Mouse (Mus musculus) layer of hippocampus, adult 2 months (tissue): ENCODE measurements around the gene Gmds. TPM values are rescaled to one million over a fixed set of nuclear protein-coding genes. Genes with fewer than 3 reads are reported as not detected.

ENCODE experiments used
- DNase-seq, 2 experiments: peaks; one replicate each; pipeline ENCODE4 v3.0.0; 2022; ENCODE audit warnings: low spot score in 2 of 2
- H3K27ac ChIP-seq: fragments of 200-600 bp; 2 replicates; pipeline ENCODE4 v1.8.1; 2022
- H3K4me3 ChIP-seq: fragments of 200-600 bp; 2 replicates; pipeline ENCODE4 v1.8.1; 2022; ENCODE audit warnings: mild to moderate bottlenecking
- CTCF ChIP-seq: fragments of 200-600 bp; conservative IDR thresholded peaks from 2 replicates; pipeline ENCODE4 v1.8.1; 2022; ENCODE audit warnings: antibody characterized with exemption, mild to moderate bottlenecking, moderate library complexity
- total RNA-seq, 2 experiments: library from RNA; stranded (reverse); gene quantifications; 2 replicates each; pipeline ENCODE4 v1.2.3; 2021

The Gmds gene
- total RNA-seq, 2 experiments from 2014 or later = 13.2 to 13.9 TPM

GRCm38 (mm10) chr13:31971040-31971501 lies 367.5 kb downstream of the Gmds start:
- DNase-seq = no peak
- no peak for TF ChIP-seq CTCF
- no peak overlapping the region for H3K27ac ChIP-seq
- H3K4me3 ChIP-seq = no peak overlapping the region

DNA sequence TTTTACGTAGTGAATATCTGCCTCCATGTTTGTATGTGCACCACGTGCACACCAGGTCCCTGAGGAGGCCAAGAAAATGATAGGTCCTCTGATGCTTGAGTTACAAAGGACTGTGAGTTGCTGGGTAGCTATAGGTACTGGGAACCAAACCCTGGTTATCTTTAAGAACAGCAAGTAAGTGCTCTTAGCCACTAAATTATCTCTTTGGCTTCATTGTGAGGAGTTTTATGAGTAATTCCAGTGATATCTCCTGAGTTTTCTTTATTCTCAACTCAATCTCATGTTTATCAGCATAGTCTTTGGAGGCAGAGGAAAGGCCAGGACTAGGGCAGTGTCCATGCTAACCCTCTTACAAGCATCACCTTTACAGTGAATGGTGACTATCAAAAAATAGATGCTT lies 370.3 kb downstream of the Gmds start:
- DNase-seq = no peak
- Histone ChIP-seq H3K27ac (no peak overlapping the region), H3K4me3 (no peak overlapping the region)
- no peak for TF ChIP-seq CTCF

GRCm38 (mm10) chr13:31966931-31967532 lies 371.5 kb downstream of the Gmds start:
- no peak overlapping the region for H3K4me3 ChIP-seq
- no peak overlapping the region for H3K27ac ChIP-seq
- no peak for TF ChIP-seq CTCF
- no peak for DNase-seq

GRCm38 (mm10) chr13:31960514-31960913 lies 378.0 kb downstream of the Gmds start:
- DNase-seq = no peak
- no peak for TF ChIP-seq CTCF

GRCm38 (mm10) chr13:31958346-31959335 lies 379.9 kb downstream of the Gmds start:
- no peak for TF ChIP-seq CTCF
- DNase-seq = no peak
- Histone ChIP-seq H3K27ac (peak overlapping the region; percentile 58), H3K4me3 (no peak overlapping the region)

More at GRCm38 (mm10) chr13:31960514-31960913, 378.0 kb downstream of the Gmds start:
- Histone ChIP-seq H3K4me3 (no peak overlapping the region), H3K27ac (no peak overlapping the region)

- DNase-seq = peak in 1 of 2 experiments; percentile 20
Measured at GRCm38 (mm10) chr13:31956584-31956983, 382.0 kb downstream of the Gmds start.

DNA sequence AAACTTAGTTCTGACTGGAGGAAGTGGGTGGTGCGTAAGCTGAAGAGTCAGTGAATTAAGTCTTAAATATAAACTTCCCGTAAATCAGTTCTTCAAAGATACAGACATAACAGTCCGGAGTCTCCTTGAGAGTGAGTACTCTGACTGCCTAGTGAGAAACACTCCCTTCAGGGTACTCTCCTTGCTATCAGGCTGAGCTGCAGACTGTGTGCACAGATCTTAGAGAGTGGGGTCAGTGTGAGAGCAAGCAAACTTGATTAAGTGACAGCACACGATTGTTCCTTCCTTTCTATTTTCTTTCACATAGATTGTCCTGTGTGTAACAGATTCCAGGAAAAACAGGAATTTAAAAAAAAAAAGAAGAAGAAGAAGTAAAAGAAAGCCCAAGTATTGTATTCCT lies 382.4 kb downstream of the Gmds start:
- H3K4me3 ChIP-seq = no peak overlapping the region
- TF ChIP-seq CTCF = no peak
- DNase-seq = no peak
- peak overlapping the region; percentile 51 for H3K27ac ChIP-seq

More at GRCm38 (mm10) chr13:31956584-31956983, 382.0 kb downstream of the Gmds start:
- Histone ChIP-seq H3K27ac (no peak overlapping the region), H3K4me3 (no peak overlapping the region)
- TF ChIP-seq CTCF = peak; percentile 81

DNA sequence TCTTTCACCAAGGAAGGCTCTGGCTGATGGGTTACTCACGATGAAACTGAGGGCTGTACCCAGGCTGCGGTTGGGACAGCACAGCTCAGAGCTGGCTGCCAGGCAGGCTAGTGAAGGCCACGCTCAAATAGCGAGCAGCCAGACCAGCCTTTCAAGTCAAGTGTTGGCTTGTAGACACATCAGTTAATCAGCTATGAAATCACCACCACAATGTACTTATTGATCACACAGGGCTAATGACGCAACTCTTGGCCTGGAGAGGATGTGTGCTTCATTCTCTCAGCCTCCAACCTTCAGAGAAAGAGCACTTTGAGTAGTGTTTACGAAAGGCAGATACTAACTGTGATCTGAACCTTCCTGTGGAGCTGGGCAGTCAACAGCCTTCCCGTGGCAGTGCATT lies 383.4 kb downstream of the Gmds start:
- H3K27ac ChIP-seq = peak overlapping the region; percentile 36; the same call in 1 of the 2 replicates
- no peak for DNase-seq
- H3K4me3 ChIP-seq = no peak overlapping the region
- no peak for TF ChIP-seq CTCF

GRCm38 (mm10) chr13:31944676-31945210 lies 393.8 kb downstream of the Gmds start:
- no peak for TF ChIP-seq CTCF

GRCm38 (mm10) chr13:31943482-31944275 lies 394.9 kb downstream of the Gmds start:
- H3K4me3 ChIP-seq = no peak overlapping the region
- DNase-seq = no peak
- no peak for TF ChIP-seq CTCF
- H3K27ac ChIP-seq = no peak overlapping the region

More at GRCm38 (mm10) chr13:31944676-31945210, 393.8 kb downstream of the Gmds start:
- Histone ChIP-seq H3K27ac (no peak overlapping the region), H3K4me3 (no peak overlapping the region)
- no peak for DNase-seq

DNA sequence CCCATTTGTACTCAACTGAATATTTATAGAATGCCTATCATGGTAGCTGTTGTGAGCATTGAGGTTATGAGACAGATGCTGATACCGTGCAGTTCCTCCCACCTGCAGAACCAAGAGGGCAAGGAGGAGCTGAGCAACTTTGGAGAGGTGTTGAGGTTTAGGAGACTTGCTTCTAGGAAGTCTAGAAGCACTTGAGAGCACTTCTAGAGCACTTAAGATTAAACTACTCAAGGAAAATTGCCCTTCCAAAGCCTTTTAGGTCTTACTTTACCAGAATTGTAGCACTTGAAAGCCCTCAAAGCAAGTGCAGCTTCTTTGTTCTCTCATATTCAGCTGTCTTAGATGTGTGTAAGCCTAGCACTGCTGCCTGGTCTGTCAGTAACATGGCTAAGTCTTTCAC lies 409.2 kb downstream of the Gmds start:
- Histone ChIP-seq H3K27ac (no peak overlapping the region), H3K4me3 (no peak overlapping the region)
- TF ChIP-seq CTCF = no peak
- no peak for DNase-seq

DNA sequence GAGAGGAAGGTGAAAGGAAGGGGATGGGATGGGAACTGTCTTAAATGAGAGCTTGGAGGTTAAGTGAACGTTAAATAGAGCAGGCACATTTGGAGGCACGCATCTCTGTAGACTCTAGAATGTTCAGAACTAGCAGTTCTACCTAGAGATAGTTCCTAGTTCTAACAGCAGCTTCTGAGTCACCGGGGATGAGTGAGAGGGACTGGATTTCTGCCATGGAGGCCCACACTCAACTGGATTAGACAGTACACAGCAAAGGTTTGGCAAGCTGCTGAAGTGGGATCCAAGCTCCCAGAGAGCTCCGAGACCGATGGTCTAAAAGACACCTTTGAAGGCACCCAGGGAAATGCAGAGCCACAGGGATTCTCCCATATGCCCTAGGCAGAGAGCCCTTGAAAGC lies 411.9 kb downstream of the Gmds start:
- no peak for TF ChIP-seq CTCF
- no peak overlapping the region for H3K4me3 ChIP-seq
- peak; percentile 33 to 44 for DNase-seq
- 0 out of 2 replicates have a peak overlapping the region, but pooled peaks have one; percentile 36 for H3K27ac ChIP-seq
